Mouse (Mus musculus) adrenal gland, postnatal 10 days (tissue): Measurements from ENCODE around the gene Wdr31. TPM values are rescaled to one million over a fixed set of nuclear protein-coding genes. Genes with fewer than 3 reads are reported as not detected.

ENCODE experiments used
- total RNA-seq, 2 experiments: library from RNA; stranded (reverse); gene quantifications; 2 replicates each; pipeline ENCODE4 v1.2.3; 2021

Gene Wdr31
- total RNA-seq, 2 experiments from 2014 or later, result 2.4 to 3.7 TPM

Other genes starting within 250 kb of the Wdr31 start
- gene Zfp37, start 239.8 kb downstream of the Wdr31 start, total RNA-seq, result 1 to 10 TPM; 5.0 to 6.0 TPM
- gene Slc31a2, start 208.3 kb downstream of the Wdr31 start, total RNA-seq, result 10 to 100 TPM; 14.8 to 16.6 TPM
- 10 to 100 TPM; 30.1 to 36.6 TPM for gene Fkbp15, start 110.3 kb downstream of the Wdr31 start, total RNA-seq
- gene Slc31a1, start 110.2 kb downstream of the Wdr31 start, total RNA-seq, result 10 to 100 TPM; 59.3 to 59.5 TPM
- 10 to 100 TPM; 60.0 to 70.8 TPM for gene Cdc26, start 62.3 kb downstream of the Wdr31 start, total RNA-seq
- 10 to 100 TPM; 19.8 to 21.3 TPM for gene Prpf4, start 62.1 kb downstream of the Wdr31 start, total RNA-seq
- gene Rnf183, start 35.6 kb downstream of the Wdr31 start, total RNA-seq, result not detected
- 1 to 10 TPM in 1 of 2 experiments, under 1 TPM in 1; 0.93 to 1.1 TPM for gene Bspry, start 9.2 kb upstream of the Wdr31 start, total RNA-seq
- 10 to 100 TPM; 16.7 to 19.5 TPM for gene Hdhd3, start 32.6 kb upstream of the Wdr31 start, total RNA-seq
- 100 to 1,000 TPM; 110 to 122 TPM for gene Alad, start 49.0 kb upstream of the Wdr31 start, total RNA-seq
- 10 to 100 TPM; 40.3 to 46.7 TPM for gene Pole3, start 54.2 kb upstream of the Wdr31 start, total RNA-seq
- under 1 TPM; 0.42 to 0.58 TPM for gene 4933430I17Rik, start 54.5 kb upstream of the Wdr31 start, total RNA-seq
- gene Rgs3, start 89.0 kb upstream of the Wdr31 start, total RNA-seq, result 10 to 100 TPM; 37.0 to 58.7 TPM